ENCODE assay signal across 8 mouse cellular contexts in the genomic region with DNA sequence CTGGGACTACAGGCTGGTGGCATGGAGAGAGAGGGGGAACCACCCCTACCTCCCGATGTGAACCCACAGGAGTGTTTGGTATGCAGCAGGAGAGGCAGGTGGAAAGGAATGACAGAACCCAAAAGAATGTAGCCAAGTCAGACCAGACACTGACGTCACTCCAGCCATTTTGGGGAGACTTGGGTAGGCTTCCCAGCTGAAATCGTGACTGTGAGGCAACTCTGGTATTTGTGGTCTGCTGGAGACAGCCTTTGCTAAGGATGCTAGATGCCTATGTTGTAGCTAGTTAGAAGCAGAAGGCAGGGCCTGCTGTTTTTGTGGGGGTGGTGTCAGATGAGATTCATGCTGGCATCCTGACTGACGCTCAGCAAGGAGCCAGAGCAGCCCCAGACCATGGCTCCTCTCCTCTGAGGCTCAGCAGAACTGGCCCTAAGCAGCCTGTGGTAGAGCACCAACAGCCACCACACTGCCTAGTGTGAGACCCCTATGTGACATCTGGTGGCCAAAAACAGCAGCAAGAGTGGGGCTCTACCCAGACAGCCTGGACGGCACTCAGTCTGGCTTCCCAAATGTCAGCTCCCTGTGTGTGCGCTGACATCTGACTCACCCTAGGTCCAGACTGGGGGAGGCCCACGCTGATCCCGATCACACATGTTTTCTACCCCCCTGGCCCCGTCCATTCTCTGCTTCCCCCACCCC. TPM values are rescaled to one million over a fixed set of nuclear protein-coding genes. Genes with fewer than 3 reads are reported as not detected.
A peak's percentile ranks its signal among the peaks of the same experiment; 100 is the strongest.
DNase-seq lines count a peak whose midpoint lies in the region; ATAC-seq lines count a peak whose summit lies in the region.

No protein-coding gene starts in this region.

- H3K4me3 ChIP-seq in heart, embryonic 16.5 days (ENCODE audit: low read length), result no peak overlapping the region

- H3K4me1 ChIP-seq in heart, embryonic 16.5 days (ENCODE audit: control insufficient read depth, insufficient read depth, low read length), result peaks cover 42% of the 10 kb centered on the region

- H3K4me2 ChIP-seq in heart, embryonic 16.5 days (ENCODE audit: low read depth, low read length), result no peak overlapping the region

- 0 out of 2 replicates have a peak, but pooled peaks have one; percentile 7 for ATAC-seq in heart, embryonic 16.5 days (replicated peaks; ENCODE audit: extremely low read depth, insufficient read depth, low FRiP score)

- H3K27ac ChIP-seq in heart, embryonic 16.5 days (ENCODE audit: low read length), result no peak overlapping the region

- WGBS in heart, embryonic 16.5 days, result 30% methylated on average over 9 of the region's 9 CpGs

- H3K36me3 ChIP-seq in heart, embryonic 16.5 days (ENCODE audit: control insufficient read depth, insufficient read depth), result peaks cover 27% of the 10 kb centered on the region

- H3K9ac ChIP-seq in heart, embryonic 16.5 days (ENCODE audit: low read length), result peak overlapping the region; percentile 46

- no peak for DNase-seq in heart, postnatal 10 days
- DNase-seq in 3T3-L1 (ENCODE audit: low read depth, low spot score) (peak; percentile 35), R1 (ENCODE audit: low read depth, low spot score) (peak; percentile 17), adipocyte (ENCODE audit: low spot score) (no peak)
- peak; percentile 37 for DNase-seq in kidney, postnatal 10 days
- peak; percentile 78 to 88 for DNase-seq in right cerebral cortex, postnatal 36 days (ENCODE audit: low spot score in 2 of 2)
- DNase-seq in testis, postnatal 14 days (ENCODE audit: low spot score), result no peak

- intact Hi-C loops in heart, postnatal 10 days (cut with DNase I), result loop anchor here (5.0 kb wide), 1 partner anchor 73 kb away; no protein-coding TSS in a partner anchor

- H3K9me3 ChIP-seq in heart, embryonic 16.5 days (replicated peaks; ENCODE audit: control insufficient read depth, low read length), result no peaks in the 10 kb centered on the region

- no peaks in the 10 kb centered on the region for H3K27me3 ChIP-seq in heart, embryonic 16.5 days (ENCODE audit: control insufficient read depth, insufficient read depth, low read length)

RNA-seq across cellular contexts. Expression of a gene that starts 29.0 kb away (rescaled TPM):
- 9.1 and 10.9 TPM in 2 replicates for polyA plus RNA-seq in heart, embryonic 16.5 days (2015; fragmentation: Nextera tagmentation; extraction: Ambion mirVana)
- 10 to 100 TPM; 53.6 to 56.7 TPM for total RNA-seq in heart, postnatal 10 days (2021)

RNA-seq across cellular contexts. Expression of a gene that starts 56.7 kb away (rescaled TPM):
- polyA plus RNA-seq in heart, embryonic 16.5 days (2015; fragmentation: Nextera tagmentation; extraction: Ambion mirVana), result 53.4 and 54.0 TPM in 2 replicates
- total RNA-seq in heart, postnatal 10 days (2021), result 10 to 100 TPM; 46.2 to 50.5 TPM

Comparison
In these comparisons a context has a peak if more than half of its experiments do, and no peak if none do; other contexts are left out.
1. DNase-seq: peak in 3T3-L1 (single experiment), R1 (single experiment), kidney, postnatal 10 days (single experiment) and right cerebral cortex, postnatal 36 days (2 of 2); none in heart, postnatal 10 days (0 of 2), testis, postnatal 14 days (single experiment) and adipocyte (single experiment).